Mouse (Mus musculus) cerebellum, adult 11-12 months (tissue): ENCODE data around the gene Mettl17.
"Not testable (repeated sequence)": the region's sequence is repeated elsewhere in the genome, so short reads cannot be mapped to it uniquely, and the experiment has no call there.

ENCODE experiments used
- DNase-seq: peaks from one replicate; pipeline ENCODE4 v3.0.0; 2022

Mettl17 gene

DNA sequence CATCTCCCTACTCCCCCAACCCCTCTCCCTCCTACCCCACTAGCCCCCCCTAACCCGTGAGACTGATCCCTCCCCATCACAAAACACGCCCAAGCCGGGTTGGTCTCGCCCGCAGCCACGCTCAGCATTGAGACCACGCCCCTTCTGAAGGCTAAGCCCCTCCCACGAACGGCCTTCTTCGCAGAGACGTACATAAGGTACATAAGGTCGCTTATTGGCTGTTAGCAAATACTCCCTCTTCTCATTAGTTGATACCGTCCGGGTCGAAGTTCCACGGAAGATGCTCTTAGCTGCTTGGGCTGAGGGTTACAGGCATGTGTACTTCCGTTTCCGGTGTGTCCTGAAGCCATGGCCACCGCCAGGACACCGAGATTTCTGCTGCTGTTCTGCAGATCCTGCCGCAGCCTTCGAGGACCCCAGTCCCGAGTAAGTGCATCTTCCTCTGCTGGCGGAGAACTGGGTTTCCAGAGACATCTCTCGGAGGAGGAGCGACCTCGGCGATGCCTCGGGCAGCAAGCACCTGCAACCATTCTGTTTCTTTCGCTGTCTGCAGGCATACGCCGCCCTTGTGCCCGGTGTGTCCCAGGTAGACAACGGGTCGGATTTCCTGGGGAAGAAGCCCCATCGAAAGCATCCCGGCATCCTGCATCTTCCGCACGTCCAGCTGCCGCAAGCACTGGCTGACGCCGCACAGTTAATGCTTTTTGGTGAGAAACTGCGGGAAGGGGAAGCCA is at the start of gene Mettl17:
TSS of gene Mettl17 (plus strand) at position 245 of the 734 bp plus-strand sequence.
- DNase-seq, result peak; percentile 94

DNA sequence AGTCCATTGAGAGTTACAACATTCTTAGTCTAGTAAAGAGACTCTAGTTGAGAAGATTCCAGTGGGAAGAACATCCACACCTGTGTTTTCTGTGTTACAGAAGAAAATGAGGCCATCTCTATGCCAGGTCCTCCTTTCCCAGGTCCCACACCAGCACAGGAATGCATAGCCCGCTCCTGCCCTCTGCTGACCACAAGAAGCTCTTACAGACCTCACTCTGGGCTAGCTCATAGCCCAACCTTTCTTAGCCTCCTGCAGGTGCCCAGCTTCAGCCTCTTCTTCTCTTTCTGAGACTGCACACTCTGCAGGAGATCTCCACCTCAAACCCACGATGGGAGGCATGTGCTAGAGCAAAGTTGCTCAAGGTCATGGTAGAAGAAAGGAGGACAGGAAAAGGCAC is 46.2 kb upstream of the Mettl17 start:
- DNase-seq, result not testable (repeated sequence)

DNA sequence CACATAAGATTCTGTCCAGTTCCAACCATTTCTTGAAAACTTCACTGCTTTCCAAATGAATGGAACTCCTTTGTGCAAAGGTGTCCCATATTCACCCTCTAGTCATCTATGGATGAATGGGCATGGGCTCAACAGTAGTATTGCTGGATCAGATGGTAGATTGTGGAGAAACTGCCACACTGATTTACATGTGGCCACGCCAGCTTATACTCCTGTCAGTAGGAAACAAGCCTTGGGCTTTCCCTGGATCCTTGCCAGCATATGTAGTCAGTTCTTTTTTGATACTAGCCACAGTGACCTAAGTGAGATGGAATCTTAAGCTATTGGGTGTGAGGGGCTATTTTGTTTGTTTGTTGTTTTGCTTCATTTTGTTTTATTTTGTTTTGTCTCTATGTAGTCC is 42.4 kb upstream of the Mettl17 start:
- DNase-seq, result no peak

DNA sequence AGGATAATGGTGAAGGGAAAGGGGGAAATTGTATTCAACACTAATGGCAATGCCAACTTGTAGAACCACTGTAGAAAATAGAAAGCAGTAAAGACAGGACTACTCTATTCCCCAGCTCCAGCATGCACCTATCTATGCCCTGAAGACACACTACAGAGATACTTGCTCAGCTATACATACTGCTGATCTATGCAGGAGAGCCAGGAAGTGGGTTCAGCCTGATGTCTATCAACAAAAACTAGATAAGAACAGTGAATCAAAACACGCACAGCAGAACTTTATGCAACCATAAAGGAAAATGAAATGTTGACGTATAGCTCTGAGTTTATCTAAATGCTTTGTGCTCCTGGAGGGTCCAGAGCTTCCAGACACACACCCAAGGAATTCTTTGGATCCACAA is 41.9 kb upstream of the Mettl17 start:
- no peak for DNase-seq

DNA sequence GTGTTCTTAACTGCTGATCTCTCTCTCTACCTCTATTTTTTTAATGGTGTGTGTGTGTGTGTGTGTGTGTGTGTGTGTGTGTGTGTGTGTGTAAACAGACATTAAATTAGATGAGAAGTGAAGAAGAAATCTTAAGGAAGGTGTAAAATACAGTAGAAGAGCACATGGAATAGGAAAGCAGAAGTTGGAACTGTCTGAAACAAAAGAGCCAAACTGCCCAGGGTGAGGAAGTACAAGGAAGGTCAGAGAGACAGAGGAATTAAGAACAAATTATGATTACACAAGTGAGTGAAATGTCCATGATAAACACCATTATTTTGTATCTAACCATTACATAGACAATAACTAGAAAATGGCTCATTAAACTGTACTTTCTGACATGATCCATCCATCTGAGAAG is 40.8 kb upstream of the Mettl17 start:
- no peak for DNase-seq

DNA sequence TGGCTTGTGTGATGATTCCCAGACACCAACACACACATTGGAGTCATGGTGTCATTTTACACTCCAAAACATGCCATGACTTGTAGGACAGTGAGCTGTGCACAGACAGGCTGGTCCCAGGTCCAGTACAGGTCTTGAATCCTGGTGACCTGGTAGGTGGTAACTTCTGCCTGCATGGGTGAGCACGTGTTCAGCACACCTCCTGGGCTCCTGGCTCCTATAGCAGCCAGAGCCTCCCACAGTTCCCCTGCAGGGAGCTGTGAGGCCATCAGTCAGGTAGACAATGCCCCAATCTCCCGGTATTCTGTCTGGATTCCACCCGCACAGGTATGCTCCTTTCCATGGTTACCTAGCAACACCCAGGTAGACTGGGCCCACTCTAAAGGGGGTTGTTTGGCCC is 38.1 kb upstream of the Mettl17 start:
- DNase-seq, result no peak

DNA sequence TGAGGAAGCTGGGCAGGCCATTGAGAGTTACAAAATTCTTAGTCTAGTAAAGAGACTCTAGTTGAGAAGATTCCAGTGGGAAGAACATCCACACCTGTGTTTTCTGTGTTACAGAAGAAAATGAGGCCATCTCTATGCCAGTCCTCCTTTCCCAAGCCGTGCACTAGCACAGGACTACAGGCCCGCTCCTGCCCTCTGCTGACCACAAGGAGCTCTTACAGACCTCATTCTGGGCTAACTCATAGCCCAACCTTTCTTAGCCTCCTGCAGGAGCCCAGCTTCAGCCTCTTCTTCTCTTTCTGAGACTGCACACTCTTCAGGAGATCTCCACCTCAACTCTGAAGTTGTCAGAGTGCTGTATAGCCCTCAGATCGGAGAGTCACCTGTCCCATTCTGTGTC is 33.6 kb upstream of the Mettl17 start:
- DNase-seq, result not testable (repeated sequence)

DNA sequence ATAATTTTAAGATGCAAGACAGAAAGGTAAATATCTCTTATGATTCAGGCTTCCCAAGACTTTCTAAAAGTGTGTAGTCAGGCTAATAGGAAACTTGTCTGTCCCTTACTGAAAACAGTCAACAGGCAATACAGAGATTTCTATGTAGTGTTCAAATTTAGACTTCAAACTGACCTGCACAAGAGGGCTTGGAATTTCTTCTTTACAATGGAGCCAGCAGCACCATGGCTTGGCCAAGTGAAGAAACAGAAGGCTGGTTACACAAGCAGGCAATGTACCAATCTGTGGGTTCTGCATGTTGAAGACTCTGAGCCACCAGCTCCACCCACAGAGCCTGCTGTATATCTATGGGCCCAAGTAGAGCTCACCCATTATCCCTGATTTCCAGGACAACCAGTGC is 31.2 kb upstream of the Mettl17 start, which contains the start of gene Ear6:
TSS of gene Ear6 (plus strand) at position 301 of the 400 bp plus-strand sequence.
- no peak for DNase-seq

DNA sequence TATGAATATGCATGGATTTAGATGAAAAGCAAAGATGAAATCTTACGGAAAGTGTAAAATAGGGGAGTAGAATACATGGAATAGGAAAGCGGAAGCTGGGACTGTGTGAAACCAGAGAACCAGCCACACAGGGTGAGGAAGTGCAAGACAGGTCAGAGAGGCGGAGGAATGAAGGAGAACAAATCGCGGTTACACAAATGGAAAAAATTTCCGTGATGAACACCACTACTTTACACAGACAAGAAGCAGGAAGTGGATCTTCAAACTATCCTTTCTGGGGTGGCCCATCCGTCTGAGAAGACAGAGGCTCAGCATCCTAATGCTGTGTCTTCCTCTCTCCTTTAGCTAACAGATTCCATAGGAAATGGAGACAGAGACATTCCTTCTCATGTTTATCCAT is 29.4 kb upstream of the Mettl17 start:
- not testable (repeated sequence) for DNase-seq

DNA sequence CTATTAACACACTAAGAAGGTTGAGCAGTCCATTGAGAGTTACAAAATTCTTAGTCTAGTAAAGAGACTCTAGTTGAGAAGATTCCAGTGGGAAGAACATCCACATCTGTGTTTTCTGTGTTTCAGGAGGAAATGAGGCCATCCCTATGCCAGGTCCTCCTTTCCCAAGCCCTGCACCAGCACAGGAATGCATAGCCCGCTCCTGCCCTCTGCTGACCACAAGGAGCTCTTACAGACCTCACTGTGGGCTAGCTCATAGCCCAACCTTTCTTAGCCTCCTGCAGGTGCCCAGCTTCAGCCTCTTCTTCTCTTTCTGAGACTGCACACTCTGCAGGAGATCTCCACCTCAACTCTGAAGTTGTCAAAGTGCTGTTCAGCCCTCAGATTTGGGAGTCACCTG is 21.0 kb upstream of the Mettl17 start:
- DNase-seq, result not testable (repeated sequence)

DNA sequence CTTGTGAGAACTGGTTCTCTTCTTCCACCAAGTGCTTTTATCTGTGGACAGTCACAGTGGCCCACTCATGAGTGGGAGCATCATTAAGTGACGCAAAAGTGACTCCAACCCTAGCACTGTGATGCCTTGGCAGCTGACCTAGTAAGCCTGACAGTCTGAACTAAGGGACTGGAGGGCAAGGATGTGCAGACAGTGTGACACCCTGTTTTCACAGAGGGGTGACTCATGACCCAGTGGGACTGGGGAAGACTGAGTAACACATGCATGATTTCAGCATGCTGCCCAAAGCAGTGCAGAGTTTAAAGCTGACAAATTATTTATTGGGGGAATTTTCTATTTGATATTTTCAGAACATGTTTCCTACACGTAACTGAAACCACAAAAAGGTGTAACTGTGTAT is 13.9 kb upstream of the Mettl17 start:
- no peak for DNase-seq

DNA sequence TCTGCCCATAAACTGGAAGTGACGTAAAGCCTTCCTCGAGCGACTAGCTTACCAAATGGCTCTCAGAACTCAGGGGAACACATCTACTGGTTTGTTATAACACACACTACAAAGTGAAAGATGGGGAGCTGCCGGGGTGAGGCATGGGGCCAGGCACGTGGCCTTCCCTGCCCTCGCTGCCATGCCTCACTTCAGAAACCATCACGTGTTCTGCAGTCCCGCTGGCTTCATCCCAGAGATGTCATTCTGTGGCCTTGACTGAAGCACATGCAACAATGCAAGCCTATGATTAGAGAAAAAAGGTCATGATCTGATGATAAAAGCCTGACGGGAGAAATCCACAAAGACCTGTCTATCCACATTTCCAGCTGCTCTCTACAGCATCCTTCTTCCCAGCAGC is 12.9 kb upstream of the Mettl17 start:
- no peak for DNase-seq

DNA sequence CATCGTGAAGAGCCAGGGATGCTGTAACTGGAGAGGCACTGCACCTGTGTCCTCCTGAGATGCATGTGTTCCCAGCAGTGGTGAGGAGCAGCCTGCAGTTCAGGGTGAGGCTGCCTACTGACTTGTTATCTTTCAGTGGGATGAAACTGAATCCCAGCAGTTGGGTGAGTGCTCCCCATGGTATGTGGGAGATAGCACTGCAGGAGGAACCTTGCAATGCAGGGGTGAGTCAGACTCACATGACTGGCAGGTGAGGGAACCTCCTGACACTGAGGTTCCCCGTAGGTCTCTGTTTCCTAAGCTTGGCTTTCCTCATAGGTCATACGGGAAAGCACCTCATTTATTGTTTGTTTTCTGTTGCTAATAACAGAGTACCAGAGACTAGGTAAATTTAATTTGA is 7.1 kb upstream of the Mettl17 start:
- DNase-seq, result no peak

DNA sequence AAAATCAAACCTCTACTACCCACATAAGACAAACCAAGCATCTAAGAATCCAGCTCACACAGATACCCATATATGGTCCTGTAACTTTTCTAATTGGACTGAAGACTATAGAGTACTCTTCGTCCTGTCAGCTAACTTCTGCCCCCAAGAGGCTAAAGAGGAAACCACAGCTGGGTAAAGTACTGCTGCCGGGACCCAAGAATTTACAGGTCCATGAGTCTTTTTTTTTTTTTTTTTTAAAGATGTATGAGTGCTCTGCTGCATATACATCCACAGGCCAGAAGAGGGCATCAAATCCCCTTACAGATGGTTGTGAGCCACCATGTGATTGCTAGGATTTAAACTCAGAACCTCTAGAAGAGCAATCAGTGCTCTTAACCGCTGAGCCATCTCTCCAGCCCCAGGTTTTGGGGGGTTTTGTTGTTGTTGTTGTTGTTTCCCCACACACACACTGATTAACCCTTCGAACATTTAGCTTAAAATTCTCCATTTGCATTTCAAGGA is 1.1 kb upstream of the Mettl17 start:
- DNase-seq, result peak; percentile 65

DNA sequence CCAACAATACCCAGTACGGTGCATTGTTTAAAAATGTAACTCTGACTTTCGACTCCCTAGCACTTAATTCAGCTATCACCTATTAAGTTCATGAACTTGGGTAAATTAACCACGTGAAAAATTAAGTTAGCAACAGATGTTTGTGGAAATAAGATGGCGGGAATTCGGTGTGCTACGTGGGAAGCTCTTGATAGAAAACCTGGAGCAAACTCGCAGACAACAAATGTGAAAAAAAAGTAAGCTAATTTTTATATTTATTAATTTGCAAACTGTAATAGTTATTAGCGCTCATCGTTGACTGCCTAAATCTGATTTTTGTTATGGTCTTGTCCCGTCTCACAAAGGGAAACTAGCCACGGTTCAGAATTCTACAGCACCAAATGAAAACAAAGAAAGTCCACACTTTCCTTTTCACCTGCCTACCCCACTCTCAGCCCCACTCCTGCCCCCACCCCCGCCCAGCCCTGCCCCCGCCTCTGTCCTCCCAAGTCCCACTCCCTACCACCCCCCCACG is 554 bp upstream of the Mettl17 start:
- no peak for DNase-seq

DNA sequence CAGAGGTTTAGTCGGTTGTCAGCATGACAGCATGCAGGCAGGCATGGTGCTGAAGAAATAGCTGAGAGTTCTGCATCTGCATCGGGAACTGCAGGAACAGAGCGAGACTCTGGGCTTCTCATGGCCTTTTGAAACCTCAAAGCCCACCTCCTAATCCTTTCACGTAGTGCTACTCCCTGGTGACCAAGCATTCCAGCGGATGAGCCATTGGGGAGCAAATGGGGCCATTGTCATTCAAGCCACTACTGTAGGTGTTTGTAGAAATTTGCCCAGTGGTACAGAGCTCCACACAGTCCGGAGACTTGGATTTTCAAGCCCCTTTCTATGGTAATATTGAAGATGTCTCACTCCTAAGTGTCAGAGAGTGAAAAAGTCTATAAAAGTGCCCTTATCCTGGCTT is 1.4 kb downstream of the Mettl17 start:
- no peak for DNase-seq

DNA sequence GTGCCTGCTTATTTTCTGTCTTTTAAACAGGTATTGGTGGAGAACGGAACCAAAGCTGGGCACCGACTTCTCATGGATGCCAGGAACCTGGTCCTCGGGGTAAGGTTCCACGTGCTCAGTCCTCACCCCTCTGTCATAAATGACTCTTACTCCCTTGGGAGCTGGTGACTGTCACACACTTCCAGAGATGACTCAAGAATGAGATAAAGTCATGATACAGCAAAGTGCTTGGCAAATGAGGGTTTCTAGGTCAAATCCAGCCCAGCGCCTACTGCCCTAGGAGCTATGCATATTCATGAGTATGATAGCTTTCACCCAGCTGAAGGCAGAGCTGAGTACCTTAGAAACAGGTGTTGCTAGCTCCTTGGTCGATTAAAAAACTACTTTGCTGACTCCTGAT is 5.2 kb downstream of the Mettl17 start:
- DNase-seq, result no peak

DNA sequence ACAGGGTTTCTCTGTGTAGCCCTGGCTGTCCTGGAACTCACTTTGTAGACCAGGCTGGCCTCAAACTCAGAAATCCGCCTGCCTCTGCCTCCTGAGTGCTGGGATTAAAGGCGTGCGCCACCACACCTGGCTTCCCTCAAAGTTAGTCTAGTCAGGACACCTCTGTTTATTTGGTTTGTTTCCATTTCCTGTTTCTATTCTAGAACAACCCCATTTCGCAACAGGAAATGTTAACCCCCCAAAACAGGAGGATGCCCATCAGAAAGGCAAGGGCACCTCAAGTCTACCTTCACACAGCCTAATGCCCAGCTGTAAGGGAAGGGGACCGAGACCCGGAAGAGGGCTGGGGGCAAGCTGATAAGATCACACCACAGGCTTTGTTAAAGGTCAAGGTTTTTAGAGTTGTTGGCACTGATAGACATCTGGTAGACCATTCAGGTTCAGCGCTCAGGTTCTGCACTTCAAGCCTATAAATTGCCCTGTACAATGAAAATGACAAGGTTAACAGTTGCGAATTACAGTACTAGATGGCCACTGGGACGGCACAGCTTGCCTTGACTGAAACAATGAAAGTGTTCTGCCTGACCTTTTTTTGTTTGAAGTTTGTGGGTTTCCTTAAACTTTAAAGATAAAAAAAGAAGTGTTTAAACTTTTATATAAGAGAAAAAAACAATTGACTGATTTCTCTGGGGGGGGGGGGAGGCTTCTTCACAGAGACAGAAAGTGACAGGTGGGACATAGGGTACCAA is 7.7 kb downstream of the Mettl17 start, which contains the start of gene Slc39a2:
TSS of gene Slc39a2 (plus strand) at position 699 of the 749 bp plus-strand sequence.
- no peak for DNase-seq

DNA sequence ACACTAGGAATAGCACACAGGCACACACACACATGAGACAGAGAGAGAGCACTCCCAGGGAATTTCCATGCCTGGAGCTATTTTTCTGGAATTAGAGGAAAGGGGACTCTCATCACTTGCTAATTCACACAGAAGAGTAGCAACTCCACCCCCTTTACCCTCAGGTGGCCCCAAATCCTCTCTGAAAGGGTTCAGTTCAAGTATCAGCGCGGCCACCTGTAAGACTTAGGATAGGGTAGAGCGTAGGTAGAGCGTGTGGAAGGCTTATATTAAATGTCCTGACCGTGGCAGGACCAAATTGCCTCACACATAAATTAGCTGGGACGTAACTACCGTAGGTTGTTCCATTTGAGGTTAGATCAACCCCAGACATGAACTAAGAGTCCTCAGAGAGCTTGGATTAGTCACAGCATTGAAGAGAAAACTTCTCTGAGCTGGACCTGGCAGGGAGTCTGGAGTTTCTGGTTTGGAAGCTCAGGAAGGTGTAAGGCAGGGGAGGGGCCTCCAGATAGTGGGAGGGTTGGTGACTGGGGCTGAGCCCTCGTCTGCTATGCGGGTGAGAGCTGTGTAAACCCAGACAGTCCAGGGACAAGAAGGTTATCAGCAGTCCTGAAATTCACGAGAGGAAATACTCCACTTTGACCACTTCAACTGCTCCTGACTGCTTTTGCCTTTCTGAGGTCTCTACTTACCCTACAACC is 8.6 kb downstream of the Mettl17 start:
- DNase-seq, result no peak

DNA sequence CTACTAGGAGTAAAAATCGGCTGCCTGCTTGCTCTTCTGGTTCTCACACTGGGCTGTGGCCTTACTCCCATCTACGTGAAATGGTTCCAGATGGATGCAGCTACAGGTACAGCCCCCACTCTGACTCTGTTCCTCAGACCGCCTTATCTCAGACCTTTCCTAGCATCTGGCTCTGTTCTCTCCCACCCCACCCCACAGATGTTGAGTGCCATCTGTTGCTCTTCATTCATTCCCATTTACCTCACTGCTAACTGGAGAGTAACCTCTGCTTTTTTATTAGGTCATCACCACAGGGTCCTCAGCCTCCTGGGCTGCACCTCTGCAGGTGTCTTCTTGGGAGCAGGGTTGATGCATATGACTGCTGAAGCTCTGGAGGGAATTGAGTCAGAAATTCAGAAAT is 9.2 kb downstream of the Mettl17 start:
- no peak for DNase-seq

DNA sequence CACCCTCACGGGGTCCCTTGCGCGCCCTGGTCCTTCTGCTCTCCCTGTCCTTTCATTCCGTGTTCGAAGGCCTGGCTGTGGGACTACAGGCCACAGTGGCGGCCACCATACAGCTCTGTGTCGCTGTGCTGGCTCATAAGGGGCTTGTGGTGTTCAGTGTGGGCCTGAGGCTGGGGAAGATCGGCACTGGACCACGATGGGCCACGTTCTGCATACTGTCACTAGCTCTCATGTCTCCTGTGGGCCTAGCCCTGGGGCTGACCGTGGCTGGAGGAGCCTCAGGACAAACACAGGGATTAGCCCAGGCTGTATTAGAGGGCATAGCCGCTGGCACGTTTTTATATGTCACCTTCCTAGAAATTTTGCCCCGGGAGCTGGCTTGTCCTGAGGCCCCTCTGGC is 10.4 kb downstream of the Mettl17 start:
- DNase-seq, result no peak

DNA sequence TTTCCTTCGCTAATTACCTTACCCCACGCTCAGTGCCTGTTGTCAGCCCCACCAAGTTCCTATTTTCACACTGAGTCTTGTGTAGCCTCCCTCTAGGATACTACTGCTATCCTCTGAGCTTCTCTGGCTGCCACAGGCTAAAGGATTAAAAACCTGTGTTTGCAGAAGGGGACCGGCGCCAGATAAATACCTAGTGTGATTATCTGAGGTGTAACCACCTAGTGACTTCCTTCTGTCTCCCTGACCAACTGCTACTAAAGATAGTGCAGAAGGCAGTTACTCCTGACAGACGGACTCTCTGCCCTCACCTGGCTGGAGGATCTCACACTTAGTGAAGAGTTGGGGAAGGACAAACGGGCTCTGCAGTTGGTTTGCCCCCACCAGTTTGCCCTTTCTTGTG is 11.4 kb downstream of the Mettl17 start:
- DNase-seq, result no peak

DNA sequence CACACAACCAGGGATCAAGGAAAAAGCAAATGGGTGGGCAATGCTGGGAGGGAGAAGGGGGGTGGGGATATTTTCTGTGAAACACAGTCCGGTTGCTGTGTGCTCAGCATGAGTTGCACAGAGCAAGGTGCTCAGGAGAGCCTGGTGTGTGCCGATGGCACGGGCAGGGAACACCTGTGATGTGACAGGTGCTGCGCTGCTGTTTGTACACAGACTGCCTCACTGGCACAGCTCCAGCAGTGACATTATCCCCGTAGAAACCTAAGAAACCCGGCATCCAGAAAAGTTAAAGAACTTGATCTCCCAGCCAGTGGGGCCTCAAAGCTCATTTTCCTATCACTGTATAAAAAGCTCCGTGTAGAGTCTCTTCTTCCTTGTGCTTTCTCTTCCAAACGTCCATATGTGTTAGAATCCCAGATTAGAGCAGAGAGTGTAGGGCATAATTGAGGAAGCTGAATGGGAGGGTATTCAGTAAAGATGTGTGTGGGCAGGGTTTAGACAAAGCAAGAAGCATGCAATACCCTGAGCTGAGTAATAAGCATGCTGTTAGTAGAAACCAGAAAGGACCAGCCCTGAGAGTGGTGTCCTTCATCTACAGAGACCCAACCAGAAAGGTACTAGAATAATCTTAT is 12.0 kb downstream of the Mettl17 start:
- DNase-seq, result no peak
